Mouse (Mus musculus) fibroblast of lung, adult 2 months (primary cell): ENCODE measurements around the gene Clmn.
"Not testable (repeated sequence)": the region's sequence is repeated elsewhere in the genome, so short reads cannot be mapped to it uniquely, and the experiment has no call there.

Experiments used
- DNase-seq: peaks from one replicate; pipeline ENCODE4 v3.0.0-alpha.2; 2011; ENCODE audit warnings: low read depth

The Clmn gene

DNA sequence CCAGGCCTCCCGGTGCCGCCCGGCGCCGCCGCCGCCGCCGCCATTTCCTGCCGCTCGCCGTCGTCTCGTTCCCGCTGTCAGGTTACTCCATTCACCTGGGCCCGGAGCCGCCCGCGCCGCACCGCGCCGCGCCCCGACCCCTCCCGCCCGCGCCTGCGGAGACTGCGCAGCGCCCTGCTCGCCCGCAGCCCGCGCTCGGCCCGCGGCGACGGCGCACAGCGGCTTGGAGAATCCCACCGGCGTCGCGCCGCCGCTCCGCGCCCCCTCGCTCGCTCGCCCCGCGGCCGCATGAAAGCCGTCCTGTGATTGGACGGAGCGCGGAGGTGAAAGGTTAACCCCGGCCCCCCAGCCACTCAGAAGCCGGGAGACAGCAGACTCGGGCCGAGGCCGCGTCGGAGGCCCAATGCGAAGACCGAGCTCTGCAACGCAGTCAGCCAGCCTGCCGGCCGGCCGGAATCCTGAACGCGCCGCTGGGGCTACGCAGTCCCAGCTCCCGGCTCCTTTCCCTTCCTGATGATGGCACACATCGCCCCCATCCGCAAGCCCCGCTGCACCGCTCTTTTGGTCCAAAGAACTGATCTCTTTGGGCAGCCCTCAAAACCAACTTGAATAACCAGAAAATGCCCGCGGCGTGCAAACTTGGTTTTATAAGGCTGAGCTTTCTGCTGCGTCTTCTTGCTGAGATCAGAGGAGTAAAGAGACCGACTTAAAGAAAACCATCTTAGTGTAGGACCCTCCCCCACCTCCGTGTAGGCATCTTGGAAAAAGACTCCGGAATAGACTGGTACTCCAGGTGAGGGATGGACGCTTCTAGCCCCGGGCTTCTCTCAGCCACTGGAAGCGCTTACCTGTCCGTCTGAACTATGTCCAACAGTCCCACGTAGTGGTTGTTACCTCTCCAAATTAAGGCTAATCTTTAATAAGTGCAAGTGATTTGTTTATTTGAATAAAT, 112.8 kb downstream of the Clmn start, which contains the start of gene Dicer1:
Dicer1 (minus strand) TSS at position 139 of the 952 bp plus-strand sequence.
- DNase-seq: peak; percentile 77

DNA sequence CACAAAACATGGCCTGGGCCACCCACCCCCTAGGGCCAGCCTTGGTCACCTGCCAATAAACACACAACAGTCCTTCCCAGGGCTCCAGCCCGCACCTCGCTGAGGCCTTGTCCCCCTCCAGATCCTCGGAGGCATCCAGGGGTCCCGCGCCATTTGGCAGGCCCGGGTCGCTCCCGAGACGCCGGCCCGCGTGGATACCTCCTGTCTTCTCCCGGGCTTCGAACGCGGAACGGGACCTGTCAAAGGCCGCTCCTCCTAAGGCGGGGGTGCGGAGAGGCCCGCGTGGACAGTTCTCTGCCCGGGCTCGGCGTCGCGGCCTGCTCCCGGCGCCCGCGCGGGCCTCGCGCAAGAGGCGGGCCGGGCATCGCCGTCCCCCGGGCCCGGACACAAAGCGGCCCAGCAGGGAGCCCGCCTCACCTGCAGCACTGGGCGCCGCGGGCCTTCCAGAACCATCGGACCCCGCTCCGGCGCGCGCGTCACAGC, 113.5 kb downstream of the Clmn start:
- no peak for DNase-seq

DNA sequence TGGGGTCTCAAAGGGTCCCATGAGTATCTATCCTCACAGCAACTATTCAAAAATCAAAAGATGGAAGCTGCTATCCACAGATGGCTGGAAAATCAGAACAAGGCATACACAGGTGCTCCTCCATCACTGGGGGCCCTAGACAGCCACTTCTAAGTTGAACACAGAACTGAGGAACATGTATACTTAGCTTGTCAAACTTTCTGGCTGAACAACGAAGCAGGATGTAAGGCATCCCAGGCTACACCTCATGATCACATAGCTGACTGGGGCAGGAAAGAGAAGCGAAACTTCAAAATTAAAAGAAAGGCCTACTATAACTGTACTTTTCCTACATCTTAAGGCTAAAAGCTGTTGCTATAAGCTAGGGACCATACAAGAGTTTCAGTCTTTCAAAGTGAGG, 115.9 kb downstream of the Clmn start:
- DNase-seq: no peak

DNA sequence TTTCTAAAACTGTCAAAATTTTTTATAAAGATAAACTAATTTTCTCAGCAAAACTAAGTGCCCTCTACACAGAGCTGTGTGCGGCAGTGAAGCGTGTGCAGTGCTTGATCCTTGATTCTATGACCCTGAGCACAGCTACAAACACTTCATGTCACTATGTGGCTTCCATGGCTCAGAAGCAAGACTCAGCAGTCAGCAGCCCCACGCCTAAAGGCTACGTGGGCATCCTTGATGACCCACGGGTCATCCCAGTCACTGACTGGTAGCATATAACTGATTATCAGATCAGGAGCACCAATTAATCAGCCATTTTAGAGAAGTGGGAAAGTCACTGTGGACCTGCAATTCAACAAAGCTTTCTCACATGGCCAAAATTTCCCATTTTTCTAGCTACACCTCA, 117.6 kb downstream of the Clmn start:
- DNase-seq: no peak

DNA sequence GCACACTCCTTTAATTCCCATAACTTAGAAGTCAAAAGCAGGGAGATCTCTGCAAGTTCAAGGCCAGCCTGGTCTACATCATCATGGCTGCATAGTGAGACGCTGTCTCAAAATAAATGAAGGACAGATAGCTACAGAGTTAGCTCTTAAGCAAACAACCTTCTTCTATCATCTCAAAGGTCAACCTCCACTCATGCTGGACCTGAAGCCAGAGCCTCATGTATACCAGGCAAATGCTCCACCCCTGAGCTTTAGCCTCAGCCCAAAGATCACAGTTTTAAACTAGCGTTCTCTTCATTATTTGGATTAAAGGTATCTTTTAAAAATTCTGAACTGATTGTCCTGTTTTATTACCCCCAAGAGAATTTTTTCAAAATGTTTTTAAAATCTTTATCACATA, 118.3 kb downstream of the Clmn start:
- no peak for DNase-seq

DNA sequence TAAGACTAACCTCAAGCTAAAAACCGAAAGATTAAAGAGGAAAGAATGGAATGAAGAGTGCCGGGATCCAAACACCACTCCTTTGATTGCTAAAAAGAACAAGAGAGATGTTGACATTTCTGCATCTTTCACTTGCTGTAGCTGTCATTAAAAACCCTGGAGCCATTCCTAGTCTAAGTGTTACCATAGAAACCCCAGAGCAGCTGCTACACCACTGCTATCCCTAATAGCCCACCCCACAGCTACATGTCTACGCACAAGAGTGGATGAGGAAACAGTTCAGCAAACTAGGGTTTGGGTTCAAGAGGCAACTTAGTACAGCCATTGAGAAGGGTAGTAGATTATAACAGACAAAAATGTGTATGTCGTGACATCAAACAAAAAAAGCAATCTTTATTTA, 121.2 kb downstream of the Clmn start:
- no peak for DNase-seq

DNA sequence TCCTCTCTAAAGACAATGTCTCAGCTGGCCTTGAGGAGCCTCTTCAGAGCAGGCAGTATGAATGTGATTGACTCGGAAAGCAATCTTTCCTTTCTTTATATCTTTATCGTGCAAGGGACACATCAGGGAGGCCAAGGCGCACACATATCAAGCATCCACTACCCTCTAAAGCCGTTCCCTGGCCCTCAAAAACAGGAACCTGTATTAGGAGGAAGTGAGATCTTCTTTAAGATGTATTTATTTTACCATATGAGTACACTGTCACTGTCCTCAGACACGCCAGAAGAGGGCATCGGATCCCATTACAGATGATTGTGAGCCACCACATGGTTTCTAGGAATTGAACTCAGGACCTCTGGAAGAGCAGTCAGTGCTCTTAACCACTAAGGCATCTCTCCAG, 122.6 kb downstream of the Clmn start:
- no peak for DNase-seq

DNA sequence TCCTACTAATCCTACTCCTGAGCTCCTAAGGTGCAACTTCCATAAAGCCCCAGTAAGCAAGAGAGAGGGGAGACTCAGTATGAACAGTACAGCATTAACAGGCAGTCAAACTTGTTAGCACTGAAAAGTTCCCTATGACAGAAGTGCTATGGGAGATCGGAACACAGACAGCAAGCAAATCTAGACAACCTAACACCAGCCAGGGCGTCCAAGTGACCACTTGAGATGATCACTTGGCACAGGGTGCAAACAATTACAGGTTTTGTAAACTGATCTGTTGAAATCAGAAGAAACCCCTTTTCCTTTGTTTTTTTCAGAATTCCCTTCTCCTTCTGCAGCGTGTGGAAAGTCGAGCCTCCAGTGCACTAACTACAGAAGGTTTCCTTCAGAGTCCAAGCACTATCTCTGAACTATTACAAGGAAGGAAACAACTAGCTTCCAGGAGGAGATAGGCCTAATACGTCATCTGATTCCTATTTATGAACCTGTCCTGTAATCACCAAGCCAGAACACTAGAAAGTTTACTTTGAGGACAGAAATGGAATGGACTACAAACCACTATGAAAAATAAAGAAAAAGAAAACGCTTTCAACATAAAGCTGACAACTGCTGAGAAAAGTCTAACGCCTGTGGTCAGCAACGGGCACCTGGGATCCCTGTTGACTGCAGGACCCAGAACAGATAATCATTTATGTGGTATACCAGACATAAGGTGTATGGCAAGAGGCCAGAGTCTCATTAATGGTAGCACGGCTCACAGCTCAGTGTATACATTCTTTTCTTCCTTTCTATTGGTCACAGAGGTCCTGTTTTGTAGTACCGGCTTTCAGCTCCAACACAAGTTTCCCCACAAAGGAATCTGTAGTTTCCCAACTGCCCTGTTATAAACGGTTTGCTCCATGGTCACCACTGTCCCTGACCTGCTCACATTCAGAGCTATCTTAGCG, 123.8 kb downstream of the Clmn start:
- DNase-seq: no peak

DNA sequence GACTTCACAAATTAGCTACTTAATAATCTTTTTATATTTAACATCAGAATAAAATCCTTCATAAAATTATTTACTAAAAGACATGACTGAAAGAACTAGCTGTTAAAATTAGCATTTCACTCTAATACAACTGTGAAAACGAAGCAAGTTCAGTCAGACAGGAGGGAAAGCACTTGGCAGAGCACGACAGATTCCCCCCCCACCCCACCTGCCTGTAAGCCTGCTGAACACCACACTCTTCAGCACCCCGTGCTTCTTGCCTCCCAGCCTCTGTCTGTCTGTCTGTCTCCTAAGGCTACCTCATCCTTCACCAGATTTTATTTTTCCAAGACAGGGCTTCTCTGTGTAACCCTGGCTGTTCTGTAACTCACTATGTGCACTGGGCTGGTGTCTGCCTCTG, 125.9 kb downstream of the Clmn start:
- DNase-seq: no peak

DNA sequence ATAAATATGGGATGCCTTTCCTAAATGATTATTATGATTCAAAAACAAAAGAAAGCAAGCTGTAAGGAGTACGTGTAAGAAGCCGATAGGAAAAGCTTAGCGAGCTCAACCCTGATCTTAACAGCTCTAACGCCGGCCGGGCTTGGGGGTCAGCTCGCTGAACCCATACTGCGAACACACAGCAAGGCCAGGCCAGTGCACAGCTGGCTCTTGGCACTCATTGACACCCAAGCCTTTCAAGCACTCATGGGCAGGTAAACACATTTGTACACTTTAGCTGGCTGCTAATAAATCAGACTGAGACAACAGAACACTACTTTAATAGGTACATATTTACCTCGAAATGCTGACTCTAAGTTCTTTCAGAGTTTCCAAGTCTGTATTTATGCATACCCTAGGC, 126.4 kb downstream of the Clmn start:
- no peak for DNase-seq

DNA sequence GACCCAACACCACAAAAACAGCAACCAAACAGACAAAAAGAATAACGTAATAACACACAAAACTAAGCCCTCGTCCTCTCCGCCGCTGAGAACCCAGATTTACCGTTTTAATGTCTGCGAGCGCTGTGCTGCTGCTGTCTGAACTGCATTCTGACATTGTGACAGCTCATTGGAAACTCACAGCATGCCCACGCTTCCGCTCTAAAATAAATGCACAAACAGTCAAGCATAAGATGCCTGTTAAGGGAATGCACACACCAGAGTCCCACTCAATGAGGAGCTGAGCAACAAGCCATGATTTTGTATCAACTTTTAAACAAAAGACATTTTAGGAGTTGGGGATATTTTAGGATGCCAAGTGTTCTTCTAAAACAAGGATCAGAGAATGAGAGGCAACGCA, 127.2 kb downstream of the Clmn start:
- DNase-seq: no peak

DNA sequence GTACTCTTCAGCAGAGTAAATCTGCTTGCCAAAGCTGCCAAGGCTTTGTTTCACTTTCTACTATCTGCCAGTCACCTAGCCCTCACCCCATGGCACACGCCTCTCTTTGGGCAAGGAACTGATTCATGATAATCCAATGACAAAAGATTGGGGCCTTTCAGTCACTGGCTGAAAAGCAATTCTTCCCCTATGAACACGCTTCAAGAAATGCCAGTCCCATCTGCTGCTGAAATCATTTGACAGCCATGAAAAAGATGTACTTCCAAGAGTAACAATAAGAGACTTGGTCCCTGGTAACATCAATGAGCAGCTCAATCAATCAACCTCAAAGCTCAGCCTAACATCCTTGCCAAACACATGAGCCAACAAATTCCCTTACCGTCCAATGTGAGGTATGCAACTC, 128.9 kb downstream of the Clmn start:
- DNase-seq: no peak

DNA sequence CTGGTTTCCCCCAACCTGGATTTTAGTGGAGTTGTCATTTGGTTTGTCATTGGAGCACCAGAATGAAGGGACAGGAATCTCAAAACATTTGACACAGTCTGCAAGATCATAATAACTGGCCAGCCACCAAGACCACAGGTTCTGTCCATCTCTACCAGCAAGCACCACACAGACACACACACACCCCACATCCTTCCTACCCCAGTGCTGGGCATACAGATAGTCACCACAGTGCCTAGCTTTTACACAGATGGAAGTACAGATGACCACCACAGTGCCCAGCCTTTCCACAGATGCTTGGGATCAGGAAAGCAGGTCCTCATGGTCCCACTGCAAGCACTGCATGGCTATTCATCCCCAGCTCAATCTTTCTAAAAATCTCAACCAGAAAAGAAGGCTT, 131.7 kb downstream of the Clmn start:
- DNase-seq: no peak

DNA sequence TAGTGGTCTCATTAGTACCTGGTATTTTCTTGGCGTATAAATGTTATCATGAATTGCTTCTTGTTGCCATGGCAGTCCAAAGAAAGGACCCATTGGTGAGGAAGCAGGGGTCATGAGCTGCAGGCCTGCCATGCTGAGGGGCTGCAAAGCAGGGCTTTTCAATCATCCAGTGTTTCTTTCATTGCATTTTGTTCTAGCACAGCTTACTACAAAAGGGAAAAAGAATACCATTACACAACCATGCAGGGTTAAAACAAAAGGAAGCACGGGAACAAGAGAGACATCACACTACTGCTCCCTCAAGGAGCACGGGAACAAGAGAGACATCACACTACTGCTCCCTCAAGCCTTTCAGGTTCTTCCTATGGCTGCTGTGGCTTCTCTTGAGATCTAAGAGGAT, 133.1 kb downstream of the Clmn start:
- DNase-seq: no peak

DNA sequence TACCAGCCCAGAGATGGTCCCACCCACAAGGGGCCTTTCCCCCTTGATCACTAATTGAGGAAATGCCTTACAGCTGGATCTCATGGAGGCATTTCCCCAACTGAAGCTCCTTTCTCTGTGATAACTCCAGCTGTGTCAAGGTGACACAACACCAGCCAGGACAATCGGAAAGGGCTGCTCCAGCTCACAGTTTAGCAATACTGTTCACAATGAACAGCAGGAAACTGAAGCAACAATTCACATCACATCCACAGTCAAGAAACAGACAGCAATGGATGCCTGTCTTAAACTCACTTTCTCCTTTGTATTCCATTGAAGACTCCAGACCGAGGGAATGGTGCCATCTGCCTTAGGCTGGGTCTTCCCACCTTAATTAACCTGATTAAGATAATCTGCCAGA, 138.4 kb downstream of the Clmn start:
- DNase-seq: not testable (repeated sequence)

DNA sequence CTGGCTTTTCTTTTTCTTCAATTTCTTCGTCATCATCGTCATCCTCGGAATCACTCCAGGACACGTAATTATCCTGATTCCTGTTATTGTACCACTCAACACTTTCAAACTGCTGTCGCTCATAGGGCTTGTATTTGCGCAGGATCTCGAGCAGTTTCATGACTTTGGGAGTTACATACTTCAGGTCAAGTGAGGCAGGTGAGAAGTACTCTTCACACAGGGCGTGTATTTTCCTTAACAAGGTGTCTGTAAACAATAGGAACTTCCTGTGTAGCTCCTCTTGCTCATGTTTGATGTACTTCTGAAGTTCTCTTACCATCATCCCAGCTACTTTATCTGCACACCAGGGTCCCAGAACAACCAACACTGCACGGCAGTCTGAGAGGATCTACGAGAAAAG, 142.8 kb downstream of the Clmn start:
- DNase-seq: no peak

DNA sequence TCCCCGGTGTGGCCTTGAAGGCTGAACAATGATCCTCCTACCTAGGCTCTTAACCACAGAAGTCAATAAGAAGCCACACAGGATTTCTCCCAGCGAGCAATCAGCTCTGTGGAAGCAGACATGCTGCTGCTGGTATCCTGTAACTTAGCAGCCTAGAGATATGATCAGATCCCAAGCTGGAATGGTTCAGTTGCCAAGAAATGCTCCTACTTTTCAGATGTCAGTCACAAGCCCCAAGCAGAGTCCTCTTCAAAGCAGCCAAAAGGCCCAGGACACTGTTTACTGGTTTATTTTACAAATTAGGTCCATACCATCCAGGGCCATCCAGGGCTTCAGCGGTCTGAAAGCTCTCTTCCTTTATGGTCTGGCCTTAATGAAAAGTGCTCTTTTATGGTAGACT, 143.9 kb downstream of the Clmn start:
- no peak for DNase-seq

DNA sequence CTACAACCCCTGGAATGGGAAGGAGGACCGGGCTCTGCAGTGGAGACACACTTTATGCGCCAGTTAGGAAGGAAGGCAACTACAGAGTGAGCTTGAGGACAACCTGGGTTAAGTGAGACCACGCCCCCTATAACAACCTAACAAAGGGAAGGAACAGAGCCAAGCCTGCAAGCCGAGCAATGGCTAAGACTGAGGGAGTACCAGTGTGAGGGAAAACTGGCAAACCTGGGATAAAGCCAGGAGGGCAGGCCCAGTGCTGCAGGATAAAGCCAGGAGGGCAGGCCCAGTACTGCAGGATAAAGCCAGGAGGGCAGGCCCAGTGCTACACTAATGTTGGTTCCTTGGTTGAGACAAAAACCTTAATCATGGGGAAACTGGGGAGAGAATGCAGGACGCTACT, 145.9 kb downstream of the Clmn start:
- DNase-seq: no peak

DNA sequence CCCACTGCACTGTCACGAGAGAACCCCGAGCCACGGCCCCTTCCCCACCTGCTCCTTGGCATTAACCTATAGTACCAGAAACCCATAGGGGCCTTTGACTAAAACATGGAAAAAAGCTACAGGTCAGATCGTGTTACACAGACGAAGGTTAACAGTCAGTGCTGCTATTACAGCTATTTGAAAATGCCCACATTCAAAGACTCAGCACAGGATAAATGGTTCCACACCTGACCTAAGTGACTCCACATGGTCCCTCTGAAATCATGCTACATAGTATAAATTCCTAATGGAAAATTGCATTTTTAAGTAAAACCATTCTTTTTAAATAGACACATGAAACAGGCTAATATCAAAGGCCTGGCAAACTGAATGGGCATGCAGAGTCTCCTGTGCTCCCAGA, 148.5 kb downstream of the Clmn start:
- no peak for DNase-seq

DNA sequence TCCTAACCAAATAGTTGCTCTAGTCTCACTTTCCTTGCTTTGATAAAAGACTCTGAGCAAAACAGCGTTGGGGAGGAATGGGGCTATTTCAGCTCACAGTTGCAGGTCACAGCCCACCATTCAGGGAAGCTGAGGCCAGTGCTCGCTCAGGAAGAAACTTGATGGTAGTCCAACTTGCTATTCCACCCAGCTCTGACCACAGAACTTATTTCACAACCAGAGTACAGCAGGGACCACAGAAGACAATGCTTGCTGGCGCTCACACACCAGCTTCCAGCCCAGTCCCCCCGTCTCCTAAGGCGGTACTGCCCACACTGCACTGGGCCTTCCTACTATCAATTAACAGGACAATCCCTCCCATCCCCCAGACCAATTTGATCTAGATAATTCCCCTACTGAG, 149.4 kb downstream of the Clmn start:
- DNase-seq: no peak
